Mouse (Mus musculus) CD4-positive naive resting alpha-beta T cell, adult 76 days (primary cell): ENCODE results near the gene Tmprss9. TPM values are rescaled to one million over a fixed set of nuclear protein-coding genes. Genes with fewer than 3 reads are reported as not detected.

ENCODE experiments used
- total RNA-seq: library from RNA; stranded (reverse); gene quantifications from one replicate; pipeline ENCODE4 v1.2.4, GENCODE M21; 2023

The Tmprss9 gene
- total RNA-seq: not detected

DNA sequence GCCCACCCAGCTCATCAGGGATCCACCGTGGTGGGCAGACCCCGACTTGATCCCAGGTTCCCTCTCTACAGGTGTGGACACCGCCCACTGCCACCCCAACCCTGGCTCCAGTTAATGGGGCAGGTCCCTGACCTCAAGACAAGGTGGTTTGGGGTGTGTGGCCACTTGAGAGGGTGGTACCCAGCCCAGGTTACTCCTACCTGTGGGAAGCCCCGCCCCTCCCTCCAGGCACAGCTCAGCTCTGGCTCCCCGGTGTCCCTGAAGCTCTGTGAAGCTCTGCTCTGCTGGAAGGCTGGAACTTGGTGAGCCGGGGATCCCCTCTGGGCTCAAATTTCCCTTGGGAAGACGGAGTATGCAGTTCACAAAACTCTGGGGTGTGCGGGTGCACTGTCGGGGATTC is at the start of gene Tmprss9:
Gene Tmprss9, plus strand, starts transcription at position 268 of the 400 bp plus-strand sequence.

DNA sequence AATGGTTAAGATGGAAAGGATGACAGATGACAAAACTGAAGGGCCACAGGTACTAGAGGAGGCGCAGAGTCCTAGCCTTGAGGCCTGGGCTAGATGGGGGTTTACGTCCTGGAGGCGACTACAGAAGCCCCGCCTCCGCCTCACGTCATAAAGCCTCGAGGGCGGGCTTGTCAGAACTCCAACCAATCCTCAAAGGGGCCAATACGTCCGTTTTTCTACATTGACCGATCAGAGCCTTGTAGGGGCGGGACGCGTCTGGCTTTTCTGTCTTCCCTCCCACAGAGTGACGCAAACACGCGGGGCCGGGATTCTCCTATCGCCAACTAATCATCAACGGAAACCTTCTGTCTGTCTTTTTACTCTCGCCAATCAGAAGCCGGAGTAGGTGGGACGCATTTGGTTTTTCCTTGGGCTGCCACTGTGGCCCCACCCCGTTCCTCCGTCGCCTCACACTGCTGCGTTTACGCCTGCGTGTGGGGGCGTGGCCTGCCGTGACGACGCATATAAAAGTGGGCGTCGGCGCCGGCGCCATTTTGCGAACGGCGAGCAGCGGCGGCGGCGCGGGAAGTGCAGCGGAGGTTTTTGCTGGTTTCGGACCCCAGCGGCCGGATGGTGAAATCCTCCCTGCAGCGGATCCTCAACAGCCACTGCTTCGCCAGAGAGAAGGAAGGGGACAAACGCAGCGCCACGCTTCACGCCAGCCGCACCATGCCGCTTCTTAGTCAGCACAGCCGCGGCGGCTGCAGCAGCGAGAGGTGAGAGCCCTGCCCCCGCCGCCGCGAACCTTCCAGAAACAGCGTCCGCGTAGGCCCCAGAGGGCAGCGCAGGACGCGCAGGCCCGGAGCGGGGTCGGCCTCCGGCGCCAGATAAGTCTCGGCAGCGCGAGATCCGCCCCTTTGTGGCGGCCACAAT is 45.2 kb upstream of the Tmprss9 start, which contains the start of gene Oaz1:
Gene Oaz1, plus strand, starts transcription at position 506 of the 912 bp plus-strand sequence.

GRCm38 (mm10) chr10:80843931-80844547 is 27.6 kb upstream of the Tmprss9 start, which contains the start of gene Lingo3:
Lingo3 (minus strand) TSS chr10:80844039.

GRCm38 (mm10) chr10:80854913-80855748 is 16.5 kb upstream of the Tmprss9 start, which contains the start of the genes Lsm7 and Sppl2b:
Lsm7 (minus strand) TSS chr10:80855209.
Sppl2b (plus strand) TSS chr10:80855275.

GRCm38 (mm10) chr10:80900318-80901247 is 28.9 kb downstream of the Tmprss9 start, which contains the start of gene Timm13:
Timm13 (minus strand) TSS chr10:80900969.

GRCm38 (mm10) chr10:80917779-80918434 is 46.3 kb downstream of the Tmprss9 start, which contains the start of gene Lmnb2:
Lmnb2 (minus strand) TSS chr10:80918245.

DNA sequence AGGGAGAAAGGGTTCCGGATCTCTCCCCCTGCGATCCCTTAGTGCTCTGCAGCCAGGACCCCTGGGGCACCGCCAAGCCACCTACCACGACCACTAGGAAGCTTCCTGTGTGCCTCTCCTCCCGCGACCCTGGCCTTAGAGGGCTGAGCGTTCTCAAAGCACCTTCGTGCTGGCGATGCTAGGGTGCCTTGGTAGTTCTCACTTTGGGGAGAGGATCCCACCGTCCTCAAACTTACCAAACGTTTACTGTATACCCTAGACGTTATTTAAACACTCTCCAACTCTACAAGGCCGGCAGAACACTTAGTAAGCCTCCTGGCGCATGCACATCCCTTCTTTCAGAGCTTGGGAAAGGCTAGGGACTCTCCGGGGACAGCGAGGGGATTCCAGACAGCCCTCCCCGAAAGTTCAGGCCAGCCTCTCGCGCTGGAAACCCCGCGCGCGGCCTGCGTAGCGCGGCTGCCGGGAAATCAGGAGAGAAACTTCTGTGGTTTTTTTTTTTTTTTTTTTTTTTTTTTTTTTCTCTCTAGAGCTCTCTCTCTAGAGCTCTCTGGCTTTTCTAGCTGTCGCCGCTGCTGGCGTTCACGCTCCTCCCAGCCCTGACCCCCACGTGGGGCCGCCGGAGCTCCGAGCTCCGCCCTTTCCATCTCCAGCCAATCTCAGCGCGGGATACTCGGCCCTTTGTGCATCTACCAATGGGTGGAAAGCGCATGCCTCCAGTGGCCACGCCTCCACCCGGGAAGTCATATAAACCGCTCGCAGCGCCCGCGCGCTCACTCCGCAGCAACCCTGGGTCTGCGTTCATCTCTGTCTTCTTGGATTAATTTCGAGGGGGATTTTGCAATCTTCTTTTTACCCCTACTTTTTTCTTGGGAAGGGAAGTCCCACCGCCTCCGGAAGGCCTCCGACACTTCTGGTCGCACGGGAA is 57.9 kb downstream of the Tmprss9 start, which contains the start of gene Gadd45b:
Gene Gadd45b, plus strand, starts transcription at position 775 of the 928 bp plus-strand sequence.

Other genes with a start within 250 kb of the Tmprss9 start
- 224 TPM for gene Csnk1g2, start 249.0 kb upstream of the Tmprss9 start, total RNA-seq
- 24.7 TPM for gene Btbd2, start 214.8 kb upstream of the Tmprss9 start, total RNA-seq
- 302 TPM for gene Mknk2, start 193.7 kb upstream of the Tmprss9 start, total RNA-seq
- gene Mob3a, start 169.9 kb upstream of the Tmprss9 start, total RNA-seq: 110 TPM
- 51.3 TPM for gene Izumo4, start 169.7 kb upstream of the Tmprss9 start, total RNA-seq
- 107 TPM for gene Ap3d1, start 129.6 kb upstream of the Tmprss9 start, total RNA-seq
- gene Dot1l, start 116.6 kb upstream of the Tmprss9 start, total RNA-seq: 86.9 TPM
- 74.8 TPM for gene Sf3a2, start 73.7 kb upstream of the Tmprss9 start, total RNA-seq
- 90.5 TPM for gene Plekhj1, start 73.2 kb upstream of the Tmprss9 start, total RNA-seq
- gene Amh, start 66.6 kb upstream of the Tmprss9 start, total RNA-seq: 0.79 TPM
- gene Jsrp1, start 58.4 kb upstream of the Tmprss9 start, total RNA-seq: not detected
- gene Oaz1, start 45.2 kb upstream of the Tmprss9 start, total RNA-seq: 576 TPM
- not detected for gene Lingo3, start 27.8 kb upstream of the Tmprss9 start, total RNA-seq
- gene Lsm7, start 16.6 kb upstream of the Tmprss9 start, total RNA-seq: 43.9 TPM
- 13.7 TPM for gene Sppl2b, start 16.6 kb upstream of the Tmprss9 start, total RNA-seq
- gene Timm13, start 29.1 kb downstream of the Tmprss9 start, total RNA-seq: 55.9 TPM
- 8.5 TPM for gene Lmnb2, start 46.4 kb downstream of the Tmprss9 start, total RNA-seq
- 20.5 TPM for gene Gadd45b, start 58.2 kb downstream of the Tmprss9 start, total RNA-seq
- gene Gng7, start 143.1 kb downstream of the Tmprss9 start, total RNA-seq: not detected
- gene Diras1, start 153.8 kb downstream of the Tmprss9 start, total RNA-seq: not detected
- 14.2 TPM for gene Slc39a3, start 165.6 kb downstream of the Tmprss9 start, total RNA-seq
- gene Sgta, start 188.3 kb downstream of the Tmprss9 start, total RNA-seq: 50.4 TPM
- gene Thop1, start 198.2 kb downstream of the Tmprss9 start, total RNA-seq: 8.4 TPM
- gene Creb3l3, start 227.0 kb downstream of the Tmprss9 start, total RNA-seq: not detected
- gene Map2k2, start 234.1 kb downstream of the Tmprss9 start, total RNA-seq: 126 TPM